Mouse (Mus musculus) kidney, adult 11 months (tissue): ENCODE measurements at regions not wholly inside any gene's neighbourhood (a gene's known extent, or its start where the extent isn't known, plus 50 kb on each side); places are given as distances from the start of the nearest gene placed in this dataset.

ENCODE experiments used
- DNase-seq: peaks from one replicate; pipeline ENCODE4 v3.0.0; 2022

DNA sequence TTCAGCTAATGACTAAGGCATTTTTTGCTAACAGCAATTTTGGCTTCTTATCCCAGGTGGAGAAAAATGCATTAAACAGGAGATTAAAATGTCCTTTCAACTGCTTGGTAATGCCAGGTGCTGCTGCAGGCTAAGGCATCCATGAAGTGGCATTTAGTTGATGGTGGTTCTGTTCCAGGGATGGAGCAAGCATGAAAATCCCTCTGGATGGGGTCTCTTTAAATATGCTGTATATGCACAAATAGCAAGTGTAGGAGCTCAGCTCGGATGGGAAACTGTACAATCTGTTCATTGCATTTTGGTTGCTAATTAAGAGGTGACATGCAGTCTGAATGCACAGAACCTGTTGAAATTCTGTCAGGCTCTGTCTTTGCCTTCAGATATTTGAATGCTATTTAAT, 723.0 kb upstream of the Mef2c start:
- peak; percentile 18 for DNase-seq
